Mouse (Mus musculus): ENCODE data around the gene Lce1d.
"Not testable (repeated sequence)": the region's sequence is repeated elsewhere in the genome, so short reads cannot be mapped to it uniquely, and the experiment has no call there.

Gene Lce1d

GRCm38 (mm10) chr3:92687110-92687509 is at the start of gene Lce1d:
Gene Lce1d (minus strand): TSS chr3:92687210.
- no peak for DNase-seq (ENCODE audit: low spot score in 2 of 2)

GRCm38 (mm10) chr3:92722631-92723030 is 35.6 kb upstream of the Lce1d start:
- DNase-seq (ENCODE audit: low spot score in 2 of 2): no peak

- DNase-seq (ENCODE audit: low spot score in 2 of 2): no peak
Observed at GRCm38 (mm10) chr3:92720250-92720649, 33.2 kb upstream of the Lce1d start, which contains the start of gene Lce1f. Gene Lce1f (minus strand): TSS chr3:92720350.

GRCm38 (mm10) chr3:92715122-92715521 is 28.1 kb upstream of the Lce1d start:
- no peak for DNase-seq (ENCODE audit: low spot score in 2 of 2)

GRCm38 (mm10) chr3:92708974-92709373 is 22.0 kb upstream of the Lce1d start, which contains the start of gene Lce1e:
Gene Lce1e (minus strand): TSS chr3:92709074.
- DNase-seq (ENCODE audit: low spot score in 2 of 2): no peak

- DNase-seq (ENCODE audit: low spot score in 2 of 2): no peak
Observed at GRCm38 (mm10) chr3:92694613-92695012, 7.6 kb upstream of the Lce1d start.

- no peak for DNase-seq (ENCODE audit: low spot score in 2 of 2)
Observed at GRCm38 (mm10) chr3:92691688-92692087, 4.7 kb upstream of the Lce1d start.

GRCm38 (mm10) chr3:92689154-92689553 is 2.1 kb upstream of the Lce1d start:
- not testable (repeated sequence) for DNase-seq (ENCODE audit: low spot score in 2 of 2)

- no peak for DNase-seq (ENCODE audit: low spot score in 2 of 2)
Observed at GRCm38 (mm10) chr3:92678947-92679346, 8.1 kb downstream of the Lce1d start, which contains the start of gene Lce1c. Gene Lce1c (plus strand): TSS chr3:92679247.

GRCm38 (mm10) chr3:92670215-92670614 is 16.8 kb downstream of the Lce1d start, which contains the start of gene Lce1a2:
Gene Lce1a2 (minus strand): TSS chr3:92670315.
- DNase-seq (ENCODE audit: low spot score in 2 of 2): no peak

- no peak for DNase-seq (ENCODE audit: low spot score in 2 of 2)
Observed at GRCm38 (mm10) chr3:92656826-92657225, 30.2 kb downstream of the Lce1d start, which contains the start of gene Lce1b. Gene Lce1b (minus strand): TSS chr3:92656926.

- DNase-seq (ENCODE audit: low spot score in 2 of 2): no peak
Observed at GRCm38 (mm10) chr3:92648207-92648606, 38.8 kb downstream of the Lce1d start, which contains the start of gene Lce1a1. Gene Lce1a1 (minus strand): TSS chr3:92648307.

GRCm38 (mm10) chr3:92639854-92640253 is 47.2 kb downstream of the Lce1d start:
- no peak for DNase-seq (ENCODE audit: low spot score in 2 of 2)

- DNase-seq (ENCODE audit: low spot score in 2 of 2): no peak
Observed at GRCm38 (mm10) chr3:92638653-92638991, 48.4 kb downstream of the Lce1d start.

GRCm38 (mm10) chr3:92637745-92638652 is 49.0 kb downstream of the Lce1d start:
- no peak for DNase-seq (ENCODE audit: low spot score in 2 of 2)

Measured in right cerebral cortex, adult 2 months (tissue).